In the genomic region with DNA sequence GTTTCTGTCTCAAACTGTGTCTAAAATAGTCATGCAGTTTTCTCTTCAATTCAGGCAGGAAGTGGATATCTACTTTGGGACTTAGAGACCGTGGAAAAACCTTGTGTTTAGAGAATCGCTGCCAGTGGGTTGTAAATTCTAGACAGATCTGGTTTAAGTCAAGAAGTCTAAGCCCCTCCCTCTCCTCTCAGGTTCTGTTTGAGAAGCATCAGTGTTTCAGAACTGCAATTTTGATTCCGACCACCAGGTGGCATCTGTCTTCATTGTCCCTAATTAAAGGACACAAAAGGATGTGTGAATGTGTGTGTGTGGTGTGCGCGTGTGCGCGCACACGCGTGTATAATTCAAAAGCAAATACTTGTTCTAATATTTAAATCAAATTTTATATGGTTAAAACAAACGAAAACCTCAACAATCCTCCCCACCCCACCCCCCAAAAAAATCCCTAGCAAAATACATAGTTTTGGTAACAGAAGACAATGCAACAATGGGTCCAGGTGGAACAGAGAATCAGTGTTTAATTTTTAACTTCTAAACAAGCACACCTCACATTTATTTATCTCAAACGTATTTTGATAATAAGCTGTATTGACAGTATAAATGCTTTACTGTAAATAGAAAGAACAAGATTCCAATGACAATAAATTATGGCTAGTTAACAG, we compare ENCODE assay signal across 8 mouse cellular contexts. TPM values are rescaled to one million over a fixed set of nuclear protein-coding genes. Genes with fewer than 3 reads are reported as not detected.
DNase-seq lines count a peak whose midpoint lies in the region; ATAC-seq and TF ChIP-seq lines count a peak whose summit lies in the region.

No protein-coding gene starts in this region.

- no peaks in the 10 kb centered on the region for H3K27me3 ChIP-seq in forebrain, embryonic 16.5 days (replicated peaks; ENCODE audit: control insufficient read depth, insufficient read depth, low read length)
- no peaks in the 10 kb centered on the region for H3K27me3 ChIP-seq in hindbrain, embryonic 10.5 days (ENCODE audit: insufficient read depth, poor library complexity, severe bottlenecking)
- H3K27me3 ChIP-seq in lung, embryonic 15.5 days, result no peaks in the 10 kb centered on the region

- TF ChIP-seq CTCF in layer of hippocampus, adult 2 months (conservative IDR thresholded peaks at IDR 0.05), result peak; percentile 82

- no peaks in the 10 kb centered on the region for H3K36me3 ChIP-seq in ES-E14 (ENCODE audit: control insufficient read depth, insufficient read depth, low read length, poor library complexity, severe bottlenecking)
- no peaks in the 10 kb centered on the region for H3K36me3 ChIP-seq in forebrain, embryonic 16.5 days (ENCODE audit: control insufficient read depth, insufficient read depth)
- no peaks in the 10 kb centered on the region for H3K36me3 ChIP-seq in hindbrain, embryonic 10.5 days
- no peaks in the 10 kb centered on the region for H3K36me3 ChIP-seq in lung, embryonic 15.5 days

- peak overlapping the region; percentile 32; the same call in 1 of the 2 replicates for H3K4me2 ChIP-seq in forebrain, embryonic 16.5 days (ENCODE audit: low read length)
- H3K4me2 ChIP-seq in lung, embryonic 15.5 days, result no peak overlapping the region

- 0 out of 2 replicates have a peak, but pooled peaks have one; percentile 66 for ATAC-seq in cerebellum, adult (ENCODE audit: insufficient number of reproducible peaks, low FRiP score, low TSS enrichment)
- peak; percentile 85 for ATAC-seq in forebrain, embryonic 16.5 days
- peak; percentile 69 for ATAC-seq in lung, embryonic 15.5 days (ENCODE audit: borderline replicate concordance, extremely low read depth, low FRiP score, low TSS enrichment)

- in situ Hi-C loops in ES-E14 (cut with MboI; ENCODE audit: low sequenced_read_pairs in 2 of 2, unreplicated experiment in 2 of 2), result loop anchor here in 1 of 2 experiments (25.0 kb wide), 1 partner anchor 264 kb away; no protein-coding TSS in a partner anchor

- no peaks in the 10 kb centered on the region for H3K4me1 ChIP-seq in ES-E14 (ENCODE audit: control insufficient read depth in 2 of 2, insufficient read depth in 2 of 2, low read length in 2 of 2, poor library complexity in 1 of 2)
- no peaks in the 10 kb centered on the region for H3K4me1 ChIP-seq in forebrain, embryonic 16.5 days (replicated peaks; ENCODE audit: control insufficient read depth, insufficient read depth, low read length)
- H3K4me1 ChIP-seq in hindbrain, embryonic 10.5 days (replicated peaks), result no peaks in the 10 kb centered on the region
- H3K4me1 ChIP-seq in lung, embryonic 15.5 days, result no peaks in the 10 kb centered on the region

- 21% methylated on average over 11 of the region's 11 CpGs for WGBS in forebrain, embryonic 16.5 days
- 20% methylated on average over 11 of the region's 11 CpGs for WGBS in hindbrain, embryonic 10.5 days
- WGBS in lung, embryonic 15.5 days, result 15% methylated on average over 11 of the region's 11 CpGs

- H3K27ac ChIP-seq in ES-E14 (ENCODE audit: insufficient read depth, low read depth, low read length, poor library complexity, severe bottlenecking), result no peak overlapping the region
- no peak overlapping the region for H3K27ac ChIP-seq in forebrain, embryonic 16.5 days (ENCODE audit: low read length)
- H3K27ac ChIP-seq in hindbrain, embryonic 10.5 days, result no peak overlapping the region
- no peak overlapping the region for H3K27ac ChIP-seq in layer of hippocampus, adult 2 months
- no peak overlapping the region for H3K27ac ChIP-seq in lung, embryonic 15.5 days

- H3K9me3 ChIP-seq in ES-E14 (ENCODE audit: control insufficient read depth, insufficient read depth, low read depth, low read length), result no peaks in the 10 kb centered on the region
- no peaks in the 10 kb centered on the region for H3K9me3 ChIP-seq in forebrain, embryonic 16.5 days (ENCODE audit: control insufficient read depth, low read length)
- H3K9me3 ChIP-seq in hindbrain, embryonic 10.5 days, result no peaks in the 10 kb centered on the region
- no peaks in the 10 kb centered on the region for H3K9me3 ChIP-seq in lung, embryonic 15.5 days

- DNase-seq in ES-E14 (ENCODE audit: low read depth, low spot score), result peak; percentile 73
- peak; percentile 78 for DNase-seq in hindbrain, embryonic 10.5 days (ENCODE audit: low spot score)
- DNase-seq in layer of hippocampus, adult 2 months (ENCODE audit: low spot score in 2 of 2), result peak; percentile 60 to 72
- DNase-seq in ovary, postnatal 10 days (ENCODE audit: low spot score), result peak; percentile 24
- DNase-seq in thymus, postnatal 0 days (ENCODE audit: low spot score), result peak; percentile 74

- no peak overlapping the region for H3K4me3 ChIP-seq in ES-E14 (ENCODE audit: insufficient read depth in 1 of 2, low read depth in 1 of 2, low read length in 2 of 2, poor library complexity in 1 of 2, severe bottlenecking in 1 of 2)
- peak overlapping the region; percentile 16; the same call in 1 of the 2 replicates for H3K4me3 ChIP-seq in forebrain, embryonic 16.5 days (replicated peaks; ENCODE audit: low read length)
- H3K4me3 ChIP-seq in hindbrain, embryonic 10.5 days, result no peak overlapping the region
- H3K4me3 ChIP-seq in layer of hippocampus, adult 2 months, result no peak overlapping the region
- no peak overlapping the region for H3K4me3 ChIP-seq in lung, embryonic 15.5 days

- H3K9ac ChIP-seq in ES-E14 (ENCODE audit: insufficient read depth, low read depth, low read length, poor library complexity, severe bottlenecking), result no peak overlapping the region
- H3K9ac ChIP-seq in forebrain, embryonic 16.5 days (replicated peaks; ENCODE audit: low read depth, low read length), result no peak overlapping the region
- no peak overlapping the region for H3K9ac ChIP-seq in lung, embryonic 15.5 days

TF ChIP-seq in ES-E14, 5 proteins besides CTCF, POLR2A, EP300 and RAD21:
- TF ChIP-seq ZNF384 (IDR thresholded peaks at IDR 0.05; ENCODE audit: low read depth, low read length) (no peak), ZC3H11A (IDR thresholded peaks at IDR 0.05; ENCODE audit: borderline replicate concordance, low read depth, low read length) (no peak), HCFC1 (IDR thresholded peaks at IDR 0.05; ENCODE audit: borderline replicate concordance, insufficient read depth, low read length) (no peak), CHD2 (IDR thresholded peaks at IDR 0.05; ENCODE audit: low read depth, low read length) (no peak), MAFK (IDR thresholded peaks at IDR 0.05; ENCODE audit: insufficient read depth, low read depth, low read length) (no peak)

RNA-seq across cellular contexts. Expression of a gene that starts 38.2 kb away (rescaled TPM):
- total RNA-seq in ES-E14 (2012; rRNA removed), result 16.7 and 23.6 TPM in 2 replicates
- polyA plus RNA-seq in forebrain, embryonic 16.5 days (2015; fragmentation: Nextera tagmentation; extraction: Ambion mirVana), result 7.4 and 7.5 TPM in 2 replicates
- polyA plus RNA-seq in hindbrain, embryonic 10.5 days (2016; fragmentation: Nextera tagmentation; extraction: Ambion mirVana), result 4.2 and 6.4 TPM in 2 replicates
- total RNA-seq in layer of hippocampus, adult 2 months (2021), result 10 to 100 TPM; 34.6 to 35.4 TPM
- polyA plus RNA-seq in lung, embryonic 15.5 days (2015; fragmentation: Nextera tagmentation; extraction: Ambion mirVana), result 5.8 and 6.1 TPM in 2 replicates
- polyA plus RNA-seq in thymus, postnatal 0 days (2015; fragmentation: Nextera tagmentation; extraction: Ambion mirVana), result 0.94 and 1.3 TPM in 2 replicates

RNA-seq across cellular contexts. Expression of a gene that starts 47.2 kb away (rescaled TPM):
- 40.6 and 53.6 TPM in 2 replicates for total RNA-seq in ES-E14 (2012; rRNA removed)
- 177 and 186 TPM in 2 replicates for polyA plus RNA-seq in forebrain, embryonic 16.5 days (2015; fragmentation: Nextera tagmentation; extraction: Ambion mirVana)
- 164 and 210 TPM in 2 replicates for polyA plus RNA-seq in hindbrain, embryonic 10.5 days (2016; fragmentation: Nextera tagmentation; extraction: Ambion mirVana)
- 100 to 1,000 TPM; 152 to 157 TPM for total RNA-seq in layer of hippocampus, adult 2 months (2021)
- 161 and 168 TPM in 2 replicates for polyA plus RNA-seq in lung, embryonic 15.5 days (2015; fragmentation: Nextera tagmentation; extraction: Ambion mirVana)
- 123 and 128 TPM in 2 replicates for polyA plus RNA-seq in thymus, postnatal 0 days (2015; fragmentation: Nextera tagmentation; extraction: Ambion mirVana)

RNA-seq across cellular contexts. Expression of a gene that starts 47.2 kb away (rescaled TPM):
- 17.2 and 26.7 TPM in 2 replicates for total RNA-seq in ES-E14 (2012; rRNA removed)
- polyA plus RNA-seq in forebrain, embryonic 16.5 days (2015; fragmentation: Nextera tagmentation; extraction: Ambion mirVana), result 3.4 and 3.9 TPM in 2 replicates
- 4.9 and 6.2 TPM in 2 replicates for polyA plus RNA-seq in hindbrain, embryonic 10.5 days (2016; fragmentation: Nextera tagmentation; extraction: Ambion mirVana)
- total RNA-seq in layer of hippocampus, adult 2 months (2021), result 10 to 100 TPM in 1 of 2 experiments, 1 to 10 TPM in 1; 7.3 to 10.5 TPM
- 5.2 and 7.0 TPM in 2 replicates for polyA plus RNA-seq in lung, embryonic 15.5 days (2015; fragmentation: Nextera tagmentation; extraction: Ambion mirVana)
- polyA plus RNA-seq in thymus, postnatal 0 days (2015; fragmentation: Nextera tagmentation; extraction: Ambion mirVana), result 4.9 and 7.1 TPM in 2 replicates

Comparison
In these comparisons a context has a peak if more than half of its experiments do, and no peak if none do; other contexts are left out.
1. DNase-seq: peak in every context shown above with its lines; median percentile 78 in hindbrain, embryonic 10.5 days; 74 in thymus, postnatal 0 days; 73 in ES-E14; 66 in layer of hippocampus, adult 2 months; 24 in ovary, postnatal 10 days.